Mouse (Mus musculus): ENCODE results near the gene Oprm1.
"Not testable (repeated sequence)": the region's sequence is repeated elsewhere in the genome, so short reads cannot be mapped to it uniquely, and the experiment has no call there.

The Oprm1 gene

DNA sequence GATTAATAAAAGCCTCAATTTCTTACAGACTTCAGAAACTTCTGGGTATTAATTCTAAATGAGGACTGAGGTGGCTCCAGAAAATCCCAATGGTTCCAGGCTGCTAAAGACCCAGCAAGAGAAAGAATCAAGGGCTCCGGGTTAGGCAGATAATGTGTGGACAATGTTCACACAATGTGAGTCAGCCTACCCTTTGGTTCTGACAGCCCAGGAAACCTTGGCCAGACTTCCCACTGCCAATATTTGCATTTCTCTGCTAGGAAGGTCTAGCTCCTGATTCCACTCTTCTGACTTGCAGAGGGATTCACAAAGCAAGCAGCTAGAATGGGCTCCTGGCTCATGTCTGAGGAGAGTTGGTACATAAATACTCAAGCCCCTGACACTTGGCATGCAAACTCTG, 210.0 kb downstream of the Oprm1 start:
- no peak for DNase-seq (ENCODE audit: extremely low read depth, insufficient read length, low spot score)

DNA sequence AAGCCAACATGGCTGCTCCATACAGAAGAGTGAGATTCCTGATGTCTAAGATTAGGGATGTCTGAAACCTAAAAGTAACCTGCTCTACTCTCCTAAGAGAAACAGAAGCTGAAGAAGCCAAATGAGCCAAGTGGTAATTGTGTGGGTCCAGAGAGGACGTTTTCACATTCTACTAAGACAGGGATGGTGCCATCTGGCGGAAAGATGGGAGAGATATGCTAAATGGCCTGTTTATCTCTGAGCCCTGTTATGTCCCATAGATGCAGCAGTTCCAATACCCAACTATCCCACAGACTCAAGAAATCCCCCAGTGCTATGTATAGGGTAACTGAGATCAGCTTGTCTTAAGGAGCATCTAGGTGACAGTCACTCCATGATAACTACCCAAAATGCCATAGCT, 219.5 kb downstream of the Oprm1 start:
- DNase-seq (ENCODE audit: extremely low read depth, insufficient read length, low spot score) = no peak

GRCm38 (mm10) chr10:6978733-6979132, 220.4 kb downstream of the Oprm1 start:
- DNase-seq (ENCODE audit: extremely low read depth, insufficient read length, low spot score) = no peak

DNA sequence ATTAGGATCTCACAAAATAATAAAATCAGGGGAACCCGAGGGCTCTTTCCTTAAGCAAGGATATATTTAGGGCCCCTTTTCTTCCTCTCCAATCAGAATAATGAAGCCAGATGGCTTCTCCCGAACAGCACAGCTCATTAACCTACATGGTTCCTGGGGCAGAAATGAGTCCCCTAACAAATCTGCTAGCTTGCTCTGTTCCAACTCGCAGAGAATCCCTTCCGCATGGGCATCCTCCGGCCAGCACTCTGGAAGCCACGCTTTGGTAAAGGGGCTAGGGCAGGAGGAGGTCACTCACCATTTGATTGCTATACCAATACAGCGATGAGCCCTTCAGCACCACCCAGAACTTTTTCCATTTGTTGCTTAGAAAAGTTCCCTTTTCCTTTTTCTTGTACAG, 220.9 kb downstream of the Oprm1 start:
- no peak for DNase-seq (ENCODE audit: extremely low read depth, insufficient read length, low spot score)

DNA sequence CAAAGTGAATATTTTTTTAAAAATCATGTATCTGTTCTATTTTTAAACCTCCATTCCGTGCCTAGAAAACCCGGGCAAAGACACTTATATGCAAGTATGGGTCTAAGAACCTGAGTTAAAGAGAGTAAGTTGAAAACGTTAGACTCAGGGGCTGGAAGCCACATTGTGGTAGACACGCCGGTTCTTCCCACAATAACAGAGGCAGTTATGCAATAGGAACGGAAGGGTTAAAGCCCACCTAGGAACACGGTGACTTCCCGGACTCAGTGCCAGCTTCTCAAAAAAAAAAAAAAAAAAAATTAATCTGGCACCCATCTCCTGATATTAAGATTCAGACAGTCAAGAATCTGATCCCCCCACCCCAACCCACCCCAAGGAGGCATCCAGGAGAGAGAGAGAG, 221.5 kb downstream of the Oprm1 start:
- no peak for DNase-seq (ENCODE audit: extremely low read depth, insufficient read length, low spot score)

DNA sequence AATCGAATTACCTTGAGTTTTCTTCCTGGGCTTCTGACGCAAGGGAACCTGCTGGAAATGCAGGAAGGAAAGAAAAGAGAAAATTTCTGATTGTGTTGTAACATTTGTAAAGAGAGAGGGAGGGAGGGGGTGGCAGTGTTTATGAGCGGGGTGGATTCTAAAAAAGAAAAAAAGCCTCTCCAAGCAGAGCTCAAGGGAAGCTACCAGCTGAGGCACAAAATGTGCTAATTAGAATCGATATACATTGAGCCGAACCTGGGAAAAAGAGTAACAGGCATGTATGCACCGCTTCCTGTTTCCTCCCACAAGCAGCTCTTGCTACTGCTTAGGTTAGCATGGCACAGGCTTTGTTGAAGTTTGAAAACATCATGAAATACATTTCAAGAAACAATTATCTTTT, 221.9 kb downstream of the Oprm1 start:
- no peak for DNase-seq (ENCODE audit: extremely low read depth, insufficient read length, low spot score)

- no peak for DNase-seq (ENCODE audit: extremely low read depth, insufficient read length, low spot score)
These were observed 224.4 kb downstream of the Oprm1 start for GRCm38 (mm10) chr10:6982751-6983151.

GRCm38 (mm10) chr10:6983431-6983830, 225.1 kb downstream of the Oprm1 start:
- no peak for DNase-seq (ENCODE audit: extremely low read depth, insufficient read length, low spot score)

DNA sequence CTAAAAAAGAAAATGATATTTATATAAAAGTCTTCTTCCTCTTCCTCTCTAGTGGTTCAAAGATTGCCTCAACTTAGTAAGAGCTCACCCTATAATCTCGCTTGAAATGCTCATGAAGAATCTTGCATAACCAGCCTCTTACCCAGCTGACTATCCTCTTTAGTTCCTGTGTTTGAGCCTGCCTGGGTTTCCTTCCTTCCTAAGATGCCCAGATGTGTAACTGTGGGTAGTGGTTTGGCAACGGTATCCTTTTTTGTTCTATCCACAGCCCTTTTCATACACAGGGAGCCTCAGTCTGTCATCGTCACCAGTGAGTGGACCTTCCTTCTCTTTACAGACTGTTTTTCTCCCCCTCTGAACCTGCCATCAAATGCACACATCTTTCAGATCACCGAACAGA, 227.9 kb downstream of the Oprm1 start:
- DNase-seq (ENCODE audit: extremely low read depth, insufficient read length, low spot score) = no peak

DNA sequence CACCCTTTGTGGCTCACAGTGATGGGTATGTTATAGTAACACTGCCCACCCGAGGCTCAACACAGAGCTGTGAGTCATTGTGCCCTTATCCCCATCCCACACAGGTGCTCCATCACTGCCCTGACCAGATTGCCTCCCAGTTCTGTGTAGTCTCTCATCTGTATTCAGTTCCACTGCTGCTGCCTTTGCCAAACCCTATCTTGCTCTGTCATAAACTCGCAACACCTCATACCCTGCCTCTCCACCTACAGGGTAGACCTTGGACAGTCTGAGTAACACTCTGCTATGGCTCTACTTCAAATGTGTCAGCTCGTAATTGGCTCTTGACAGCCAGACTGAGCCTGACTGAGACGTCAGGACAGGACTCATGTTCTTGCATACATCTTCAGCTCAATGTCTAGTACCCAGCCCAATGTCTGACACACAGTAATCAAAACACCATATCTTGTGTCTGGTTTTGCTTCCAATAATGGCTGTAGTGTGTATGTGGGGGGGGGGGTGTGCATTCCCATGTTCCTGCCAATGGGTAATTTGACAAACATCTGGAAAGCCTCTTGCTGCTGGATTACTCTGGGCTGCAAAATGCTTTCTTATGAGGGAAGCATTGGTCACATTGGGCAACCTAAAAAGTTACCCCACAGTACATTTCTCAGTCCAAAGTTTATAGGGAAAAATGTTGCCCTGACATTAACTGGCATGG, 229.2 kb downstream of the Oprm1 start:
- no peak for DNase-seq (ENCODE audit: extremely low read depth, insufficient read length, low spot score)

- DNase-seq (ENCODE audit: extremely low read depth, insufficient read length, low spot score) = no peak
These were observed 230.2 kb downstream of the Oprm1 start for GRCm38 (mm10) chr10:6988555-6988954.

DNA sequence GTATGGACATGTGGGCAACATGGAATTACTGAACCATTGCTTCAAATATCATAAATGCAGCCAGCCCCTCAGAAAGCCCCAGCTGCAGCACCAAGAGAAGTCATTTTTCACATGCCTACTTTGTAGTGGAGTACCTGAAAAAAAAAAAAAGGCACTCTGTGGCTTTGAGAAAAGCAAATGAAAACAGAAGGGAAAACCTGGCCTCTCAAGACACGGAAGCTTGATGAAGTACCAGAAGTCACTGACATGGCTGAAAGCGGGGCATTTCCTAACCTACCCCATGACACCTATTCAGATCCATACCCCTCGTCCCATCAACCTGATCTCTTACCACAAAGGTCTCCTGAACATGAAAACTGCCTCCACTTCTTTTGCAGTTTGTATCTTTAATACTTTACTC, 238.6 kb downstream of the Oprm1 start:
- no peak for DNase-seq (ENCODE audit: extremely low read depth, insufficient read length, low spot score)

DNA sequence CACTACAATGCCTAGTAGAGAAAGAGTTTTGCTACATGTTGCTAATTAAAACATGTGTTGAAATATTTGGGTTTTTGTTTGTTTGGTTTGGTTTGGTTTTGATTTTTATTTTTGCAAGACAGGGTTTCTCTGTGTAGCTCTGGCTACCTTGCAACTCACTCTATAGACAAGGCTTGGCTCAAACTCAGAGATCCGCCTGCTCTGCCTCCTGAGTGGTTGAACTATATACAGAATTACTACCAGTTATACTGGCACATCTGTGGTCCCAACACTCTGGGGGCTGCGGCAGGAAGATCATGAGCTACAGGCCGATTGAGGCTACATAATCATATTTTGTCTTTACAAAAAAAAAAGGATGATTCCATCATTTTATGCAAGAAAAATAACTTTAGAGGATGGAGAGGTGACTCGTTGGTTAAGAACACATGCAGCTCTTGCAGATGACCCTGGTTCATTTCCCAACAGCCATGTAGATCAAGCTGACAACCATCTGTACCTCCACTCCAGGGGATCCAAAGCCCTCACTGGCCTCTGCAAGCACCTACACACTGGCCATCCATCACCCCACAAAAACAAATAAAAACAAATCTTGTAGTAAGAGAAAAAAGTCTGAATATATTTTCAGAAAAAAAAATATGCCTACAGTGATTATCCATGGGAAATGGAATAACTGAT, 240.4 kb downstream of the Oprm1 start:
- DNase-seq (ENCODE audit: extremely low read depth, insufficient read length, low spot score) = no peak

DNA sequence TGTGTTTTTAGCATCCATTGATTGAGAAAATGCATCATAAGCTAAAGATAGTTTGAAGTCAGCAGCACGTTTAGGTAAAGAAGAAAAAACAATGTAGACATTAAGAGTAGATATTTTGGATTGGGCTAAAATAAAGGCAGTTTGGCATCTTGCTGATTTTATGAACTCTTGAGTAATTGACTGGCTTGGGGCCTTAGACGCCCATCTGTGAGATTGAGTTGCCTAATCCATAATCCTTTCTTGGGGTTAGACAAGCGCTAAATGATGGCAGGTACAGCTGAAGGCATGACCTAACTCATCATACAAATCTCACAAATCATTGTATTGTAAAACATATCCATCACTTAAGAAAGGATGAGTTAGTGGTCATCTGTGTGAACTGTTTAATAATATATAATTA, 241.0 kb downstream of the Oprm1 start:
- no peak for DNase-seq (ENCODE audit: extremely low read depth, insufficient read length, low spot score)

DNA sequence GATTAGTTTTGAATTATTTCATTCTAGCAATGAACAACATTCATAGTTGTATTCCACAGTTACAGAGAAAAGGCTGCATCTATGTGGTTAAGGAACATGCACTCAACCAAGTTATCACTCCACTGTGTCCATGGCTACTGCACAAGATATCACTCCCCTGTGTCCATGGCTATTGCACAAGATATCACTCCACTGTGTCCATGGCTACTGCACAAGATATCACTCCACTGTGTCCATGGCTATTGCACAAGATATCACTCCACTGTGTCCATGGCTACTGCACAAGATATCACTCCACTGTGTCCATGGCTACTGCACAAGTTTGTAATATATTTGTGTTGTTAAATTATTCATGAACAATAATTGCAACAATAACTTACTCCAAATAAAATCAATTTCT, 245.6 kb downstream of the Oprm1 start:
- DNase-seq (ENCODE audit: extremely low read depth, insufficient read length, low spot score) = not testable (repeated sequence)

DNA sequence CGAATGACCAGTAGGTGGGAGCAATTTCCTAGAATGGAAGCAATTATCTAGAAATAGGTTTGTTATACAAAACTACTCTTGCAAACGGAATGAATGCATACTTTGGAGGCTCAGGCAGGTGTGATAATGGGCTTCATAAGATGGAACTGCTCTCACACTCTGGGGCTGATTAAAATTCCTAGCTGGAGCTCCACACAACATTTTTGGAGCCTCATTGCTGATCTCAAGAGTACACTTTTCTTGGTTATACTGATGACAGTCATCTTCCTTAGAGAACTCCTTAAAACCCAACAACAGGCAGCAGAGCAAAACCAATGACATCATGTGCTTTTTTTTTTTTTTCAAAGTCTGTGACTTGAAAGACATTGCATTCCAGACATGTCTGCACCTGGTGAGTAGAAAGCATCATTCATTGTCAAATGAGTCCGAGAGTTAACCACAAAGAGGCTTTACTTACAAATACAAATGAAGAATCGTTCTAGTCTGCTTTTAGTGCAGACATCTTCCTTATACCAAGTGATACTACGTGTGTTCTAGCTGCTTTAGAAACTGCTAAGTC, 246.8 kb downstream of the Oprm1 start:
- DNase-seq (ENCODE audit: extremely low read depth, insufficient read length, low spot score) = no peak

DNA sequence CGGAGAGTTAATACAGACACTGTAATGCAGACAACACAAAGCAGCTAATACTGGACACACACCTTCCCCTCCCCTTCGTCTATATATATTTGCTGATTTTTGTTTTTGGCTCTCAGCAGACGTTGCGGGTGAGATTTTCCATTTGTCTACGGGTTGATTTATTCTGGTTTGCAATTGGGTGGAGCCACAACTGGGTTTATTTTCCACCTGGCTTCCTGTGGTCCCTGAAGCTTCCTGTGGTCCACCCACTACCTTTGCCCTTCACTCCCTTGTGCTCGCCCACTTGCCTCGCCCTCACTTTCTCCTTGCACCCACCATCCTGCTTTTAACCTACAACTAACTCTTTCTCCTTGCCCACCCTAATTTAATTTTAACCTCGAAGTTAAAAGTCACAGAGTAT, 252.2 kb downstream of the Oprm1 start:
- DNase-seq (ENCODE audit: extremely low read depth, insufficient read length, low spot score) = no peak

DNA sequence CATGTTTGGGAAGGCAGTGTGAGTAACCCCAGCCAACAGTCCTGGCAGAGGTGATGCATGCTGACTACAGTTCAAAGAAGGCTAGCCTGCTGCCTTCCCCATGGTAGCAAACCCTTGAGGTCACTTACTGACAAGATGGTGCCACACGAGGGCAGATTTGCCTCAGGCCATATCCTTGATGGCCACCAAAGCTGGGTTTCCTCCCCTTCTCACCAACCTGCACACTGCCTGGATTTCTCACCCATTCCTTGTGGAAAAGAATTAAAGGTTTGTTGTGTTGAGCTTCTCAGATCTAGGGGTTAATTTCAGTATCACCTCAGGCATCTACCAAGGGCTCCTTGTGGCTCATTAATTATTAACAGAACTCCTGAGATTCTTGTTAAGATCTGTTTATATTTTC, 256.9 kb downstream of the Oprm1 start:
- DNase-seq (ENCODE audit: extremely low read depth, insufficient read length, low spot score) = no peak

GRCm38 (mm10) chr10:7019781-7020386, 261.6 kb downstream of the Oprm1 start:
- peak; percentile 26 for DNase-seq (ENCODE audit: extremely low read depth, insufficient read length, low spot score)

DNA sequence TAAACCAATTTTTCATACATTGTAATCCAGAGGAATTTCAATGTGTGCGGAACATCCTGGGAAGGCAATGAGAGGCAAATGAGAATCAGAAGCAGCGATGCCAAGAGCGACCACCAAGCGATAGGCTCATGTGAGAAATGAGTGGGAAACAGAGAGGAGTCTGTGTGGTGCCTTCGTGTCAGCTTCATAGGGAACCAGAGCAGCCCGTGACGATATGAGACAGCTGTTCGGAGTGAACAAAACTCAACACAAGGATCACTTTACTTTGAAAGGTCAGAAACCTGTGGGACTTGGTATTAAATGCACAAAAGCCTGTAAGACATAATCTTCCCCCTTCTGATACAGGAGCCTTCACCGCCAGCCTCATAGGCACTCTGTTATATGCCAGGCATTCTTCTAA, 262.2 kb downstream of the Oprm1 start:
- DNase-seq (ENCODE audit: extremely low read depth, insufficient read length, low spot score) = no peak

GRCm38 (mm10) chr10:7025028-7025427, 266.7 kb downstream of the Oprm1 start:
- DNase-seq (ENCODE audit: extremely low read depth, insufficient read length, low spot score) = no peak

DNA sequence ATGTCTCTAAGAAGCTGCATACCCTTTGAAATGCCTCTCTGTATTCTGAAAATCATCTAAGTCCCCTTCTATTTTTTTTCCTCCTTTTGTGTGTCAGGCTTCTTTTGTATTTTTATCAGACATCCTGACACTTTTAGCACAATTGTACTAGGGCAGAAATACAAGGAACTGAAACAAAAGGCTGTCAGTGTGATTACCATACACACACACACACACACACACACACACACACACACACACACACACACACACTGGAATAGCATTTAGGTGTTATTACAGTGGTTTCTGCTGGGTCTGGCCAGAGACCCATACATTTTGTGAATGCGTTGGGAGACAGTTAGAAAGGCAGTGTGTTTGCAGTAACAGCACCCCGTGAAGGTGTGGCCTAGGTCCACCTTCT, 275.2 kb downstream of the Oprm1 start:
- DNase-seq (ENCODE audit: extremely low read depth, insufficient read length, low spot score) = no peak
